Mouse (Mus musculus) myocyte (in vitro differentiated cells): ENCODE data around the gene Hs2st1. TPM values are rescaled to one million over a fixed set of nuclear protein-coding genes. Genes with fewer than 3 reads are reported as not detected.

Experiments used
- H3K27me3 ChIP-seq: one replicate; pipeline ENCODE4 v1.6.1; 2011; ENCODE audit not compliant: control insufficient read depth, insufficient read depth, insufficient read length
- H3K36me3 ChIP-seq: one replicate; pipeline ENCODE4 v1.6.1; 2011; ENCODE audit not compliant: control insufficient read depth, insufficient read depth
- H3K4me2 ChIP-seq: one replicate; pipeline ENCODE4 v1.6.1; 2011; ENCODE audit warnings: low read depth, control low read depth
- H3K4me3 ChIP-seq: one replicate; pipeline ENCODE4 v1.5.1; 2011; ENCODE audit warnings: mild to moderate bottlenecking, control low read depth, moderate library complexity
- H3K79me2 ChIP-seq: one replicate; pipeline ENCODE4 v1.6.1; 2011; ENCODE audit not compliant: control insufficient read depth, insufficient read depth
- H3ac ChIP-seq: one replicate; pipeline ENCODE4 v1.6.1; 2011; ENCODE audit not compliant: control insufficient read depth, insufficient read length
- CEBPB ChIP-seq: IDR thresholded peaks from 2 replicates; pipeline ENCODE4 v1.6.1; 2011; ENCODE audit warnings: mild to moderate bottlenecking, moderate library complexity; ENCODE audit not compliant: poor library complexity, insufficient read depth, severe bottlenecking
- E2F4 ChIP-seq: IDR thresholded peaks from one replicate; pipeline ENCODE4 v1.6.1; 2011; ENCODE audit warnings: mild to moderate bottlenecking, control low read depth, moderate library complexity; ENCODE audit not compliant: insufficient read depth
- MAX ChIP-seq: IDR thresholded peaks from one replicate; pipeline ENCODE4 v1.6.1; 2011; ENCODE audit warnings: low read depth, mild to moderate bottlenecking, control low read depth
- MYOD1 ChIP-seq, 3 experiments: IDR thresholded peaks; one replicate each; pipeline ENCODE4 v1.6.1; 2011; ENCODE audit warnings: control low read depth in 2 of 3, low read depth in 2 of 3, mild to moderate bottlenecking in 2 of 3, moderate library complexity in 1 of 3; ENCODE audit not compliant: insufficient read length in 2 of 3, control insufficient read depth in 1 of 3
- MYOG ChIP-seq, 3 experiments: IDR thresholded peaks; one replicate each; pipeline ENCODE4 v1.6.1; 2011; ENCODE audit warnings: control low read depth in 2 of 3, low read depth in 2 of 3, mild to moderate bottlenecking in 2 of 3; ENCODE audit not compliant: insufficient read length in 2 of 3, control insufficient read depth in 1 of 3, insufficient read depth in 1 of 3
- POLR2A ChIP-seq: IDR thresholded peaks from one replicate; pipeline ENCODE4 v1.6.1; 2011; ENCODE audit warnings: low read depth, mild to moderate bottlenecking, control low read depth, moderate library complexity; ENCODE audit not compliant: insufficient read length
- POLR2AphosphoS2 ChIP-seq: IDR thresholded peaks from one replicate; pipeline ENCODE4 v1.6.1; 2011; ENCODE audit warnings: low read depth, control low read depth; ENCODE audit not compliant: insufficient read length
- REST ChIP-seq: IDR thresholded peaks from one replicate; pipeline ENCODE4 v1.6.1; 2011; ENCODE audit warnings: mild to moderate bottlenecking, control low read depth, moderate library complexity; ENCODE audit not compliant: insufficient read depth, insufficient read length
- SRF ChIP-seq: IDR thresholded peaks from one replicate; pipeline ENCODE4 v1.6.1; 2011; ENCODE audit warnings: low read depth; ENCODE audit not compliant: control insufficient read depth, insufficient read length
- TCF12 ChIP-seq: IDR thresholded peaks from one replicate; pipeline ENCODE4 v1.6.1; 2011; ENCODE audit warnings: mild to moderate bottlenecking, control low read depth; ENCODE audit not compliant: poor library complexity, insufficient read depth, severe bottlenecking
- TCF3 ChIP-seq: IDR thresholded peaks from one replicate; pipeline ENCODE4 v1.6.1; 2011; ENCODE audit warnings: low read depth, control low read depth; ENCODE audit not compliant: insufficient read length
- USF1 ChIP-seq: IDR thresholded peaks from one replicate; pipeline ENCODE4 v1.6.1; 2011; ENCODE audit warnings: low read depth, mild to moderate bottlenecking, control low read depth, moderate library complexity
- polyA plus RNA-seq: library from polyadenylated mRNA; unstranded; fragments of >200 nt; fragmentation: generic; extraction: Trizol; gene quantifications from one replicate; pipeline ENCODE4 v1.2.1, GENCODE M21; 2012; ENCODE audit warnings: missing spikeins

Hs2st1 gene
- polyA plus RNA-seq, 1 experiment = 16.2 TPM

DNA sequence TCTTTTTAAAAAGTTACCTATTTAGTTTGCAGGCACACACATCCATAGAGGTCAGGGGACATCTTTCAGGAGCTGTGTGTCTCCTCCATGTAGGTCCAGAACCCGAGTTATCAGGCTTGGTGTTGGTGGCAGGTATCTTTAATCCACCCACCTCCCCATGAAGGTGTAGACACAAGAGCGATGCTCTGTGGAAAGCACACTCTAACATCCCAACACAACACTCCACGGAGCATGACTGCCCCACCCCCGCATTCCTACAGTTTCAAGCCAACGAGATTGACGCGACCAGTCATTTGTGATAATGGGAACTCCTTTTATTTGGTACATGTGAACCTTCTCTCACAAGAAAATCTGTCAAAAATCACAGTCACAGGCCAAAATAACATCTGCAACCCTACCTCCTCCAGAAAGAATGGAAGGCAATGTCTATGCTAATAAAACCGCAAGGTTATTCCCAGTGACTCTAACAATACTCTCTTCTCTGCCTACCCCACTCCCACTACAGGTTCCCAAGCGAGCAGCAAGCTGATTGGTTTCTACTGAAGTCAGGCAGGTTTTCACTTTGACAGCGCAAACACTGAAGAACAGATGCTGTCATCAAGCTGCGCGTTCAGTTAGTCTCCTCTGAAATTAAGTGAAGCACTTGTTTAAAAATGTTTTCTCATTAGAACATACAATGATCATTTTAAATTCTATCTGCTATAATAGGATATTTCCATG, 92.1 kb downstream of the Hs2st1 start:
- H3K4me3 ChIP-seq = no peak overlapping the region
- no peak overlapping the region for H3ac ChIP-seq
- H3K4me2 ChIP-seq = no peak overlapping the region
- no peaks in the 10 kb centered on the region for H3K27me3 ChIP-seq
- TF ChIP-seq E2F4 (no peak), TCF12 (no peak), POLR2AphosphoS2 (no peak), SRF (no peak), POLR2A (no peak), USF1 (no peak), CEBPB (no peak), MYOD1 (IDR thresholded peaks at IDR 0.05; ENCODE audit: control insufficient read depth in 1 of 3, insufficient read length in 2 of 3, low read depth in 2 of 3) (no peak), MAX (no peak), TCF3 (no peak), REST (no peak), MYOG (IDR thresholded peaks at IDR 0.05; ENCODE audit: control insufficient read depth in 1 of 3, insufficient read depth in 1 of 3, insufficient read length in 2 of 3, low read depth in 2 of 3) (no peak)
- no peaks in the 10 kb centered on the region for H3K36me3 ChIP-seq
- H3K79me2 ChIP-seq = peaks cover 65% of the 10 kb centered on the region

DNA sequence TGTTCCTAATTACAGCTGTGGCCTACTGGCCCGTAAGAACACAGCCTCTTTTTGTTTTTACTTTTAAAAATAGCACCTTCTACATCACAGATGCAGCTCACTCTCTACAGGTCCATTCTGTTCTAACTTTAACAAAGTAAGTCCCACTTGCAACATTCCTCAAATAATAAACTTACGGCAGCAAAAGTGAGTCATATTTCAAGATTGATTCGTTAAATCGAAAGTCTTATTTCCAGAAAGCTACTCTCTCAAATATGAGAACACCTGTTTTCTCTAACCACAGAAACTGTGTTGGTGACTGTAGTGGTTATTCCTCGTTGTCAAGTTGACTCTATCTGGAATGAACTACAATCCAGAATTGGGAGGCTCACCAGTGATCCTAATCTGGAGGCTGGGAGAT, 94.1 kb downstream of the Hs2st1 start:
- H3K79me2 ChIP-seq = peaks cover 64% of the 10 kb centered on the region
- no peaks in the 10 kb centered on the region for H3K36me3 ChIP-seq

DNA sequence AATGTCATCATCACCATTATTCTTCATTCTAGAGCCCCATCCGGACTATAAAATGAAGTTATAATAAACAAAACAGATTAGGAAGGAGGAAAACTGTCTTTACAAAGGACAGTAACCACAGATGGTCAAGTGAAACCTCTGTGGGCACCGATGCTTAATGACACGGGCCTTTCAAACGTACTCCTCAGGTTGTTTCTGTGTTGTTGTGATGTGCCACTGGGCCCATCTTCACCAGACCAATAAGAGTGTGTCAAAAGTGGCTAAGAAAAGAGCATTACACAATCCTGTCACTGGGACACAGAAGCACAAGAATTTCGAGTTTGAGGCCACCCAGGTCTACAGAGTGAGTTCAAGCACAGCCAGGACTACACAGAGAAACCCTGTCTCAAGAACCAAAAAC, 95.3 kb downstream of the Hs2st1 start:
- Histone ChIP-seq H3ac (no peak overlapping the region), H3K36me3 (no peaks in the 10 kb centered on the region), H3K4me3 (no peak overlapping the region), H3K4me2 (no peak overlapping the region), H3K27me3 (no peaks in the 10 kb centered on the region), H3K79me2 (peaks cover 64% of the 10 kb centered on the region)
- TF ChIP-seq USF1 (no peak), POLR2AphosphoS2 (no peak), REST (no peak), TCF12 (no peak), E2F4 (no peak), POLR2A (no peak), CEBPB (no peak), SRF (no peak)

More for the DNA sequence above, 94.1 kb downstream of the Hs2st1 start:
- Histone ChIP-seq H3K4me2 (peak overlapping the region; percentile 41), H3K27me3 (no peaks in the 10 kb centered on the region), H3ac (no peak overlapping the region), H3K4me3 (no peak overlapping the region)
- no peak for TF ChIP-seq USF1
- TF ChIP-seq MYOG (IDR thresholded peaks at IDR 0.05; ENCODE audit: control insufficient read depth in 1 of 3, insufficient read depth in 1 of 3, insufficient read length in 2 of 3, low read depth in 2 of 3) = peak in 1 of 3 experiments; percentile 26

DNA sequence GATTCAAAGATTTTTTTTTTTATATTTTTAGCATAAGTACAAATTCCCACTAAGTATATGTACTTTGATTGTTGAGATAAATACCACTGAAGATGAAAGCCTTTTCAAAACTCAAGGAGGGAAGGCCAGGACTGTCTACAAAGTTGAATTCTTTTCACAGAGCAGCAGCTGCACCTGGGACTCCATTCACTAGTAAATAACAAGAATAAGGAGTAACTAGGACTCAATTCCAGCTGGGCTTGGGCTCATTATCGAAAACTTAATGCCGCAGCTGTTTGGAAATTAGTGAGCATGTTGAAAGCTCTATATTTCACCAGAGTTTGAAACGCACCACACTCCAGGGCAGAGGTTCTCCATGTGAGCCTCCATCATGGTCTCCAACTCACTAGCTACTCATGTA, 98.0 kb downstream of the Hs2st1 start:
- no peak for TF ChIP-seq POLR2AphosphoS2
- TF ChIP-seq TCF3 = no peak
- no peak for TF ChIP-seq MYOG (IDR thresholded peaks at IDR 0.05; ENCODE audit: control insufficient read depth in 1 of 3, insufficient read depth in 1 of 3, insufficient read length in 2 of 3, low read depth in 2 of 3)
- no peak for TF ChIP-seq CEBPB
- TF ChIP-seq MAX = no peak
- no peak for TF ChIP-seq USF1
- TF ChIP-seq POLR2A = no peak
- TF ChIP-seq REST = no peak
- no peak for TF ChIP-seq SRF
- TF ChIP-seq E2F4 = no peak
- no peak for TF ChIP-seq TCF12
- TF ChIP-seq MYOD1 (IDR thresholded peaks at IDR 0.05; ENCODE audit: control insufficient read depth in 1 of 3, insufficient read length in 2 of 3, low read depth in 2 of 3) = no peak
- H3K27me3 ChIP-seq = no peaks in the 10 kb centered on the region
- H3K4me2 ChIP-seq = no peak overlapping the region
- H3K4me3 ChIP-seq = no peak overlapping the region
- H3K79me2 ChIP-seq = peaks cover 84% of the 10 kb centered on the region
- H3ac ChIP-seq = no peak overlapping the region
- no peaks in the 10 kb centered on the region for H3K36me3 ChIP-seq

DNA sequence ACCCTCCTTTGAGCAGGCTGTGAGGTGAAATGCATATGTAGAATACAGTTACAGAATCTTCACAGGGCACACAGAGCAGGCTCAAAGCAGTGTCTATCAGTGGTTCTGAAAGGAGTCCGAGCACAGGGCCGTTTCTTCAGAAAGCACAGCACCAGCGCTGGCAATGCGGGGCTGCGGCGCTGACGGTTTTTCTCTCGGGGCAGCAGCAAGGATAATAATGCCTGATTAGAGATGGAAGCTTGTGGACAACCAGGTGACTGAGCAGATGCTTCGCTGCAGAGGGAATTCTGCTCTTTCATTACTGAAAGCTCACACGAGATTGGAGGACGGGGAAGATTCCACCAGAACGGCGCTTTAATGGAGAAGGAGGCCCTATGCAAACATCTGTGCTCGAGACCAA, 99.1 kb downstream of the Hs2st1 start:
- Histone ChIP-seq H3K27me3 (no peaks in the 10 kb centered on the region), H3K4me2 (no peak overlapping the region), H3K4me3 (no peak overlapping the region), H3K36me3 (no peaks in the 10 kb centered on the region), H3ac (no peak overlapping the region), H3K79me2 (peaks cover 85% of the 10 kb centered on the region)
- no peak for TF ChIP-seq MYOG (IDR thresholded peaks at IDR 0.05; ENCODE audit: control insufficient read depth in 1 of 3, insufficient read depth in 1 of 3, insufficient read length in 2 of 3, low read depth in 2 of 3)
- TF ChIP-seq POLR2A = no peak
- TF ChIP-seq REST = no peak
- TF ChIP-seq CEBPB = no peak
- no peak for TF ChIP-seq MAX
- no peak for TF ChIP-seq SRF
- no peak for TF ChIP-seq USF1
- TF ChIP-seq TCF12 = no peak
- no peak for TF ChIP-seq MYOD1 (IDR thresholded peaks at IDR 0.05; ENCODE audit: control insufficient read depth in 1 of 3, insufficient read length in 2 of 3, low read depth in 2 of 3)
- no peak for TF ChIP-seq TCF3
